Mouse (Mus musculus) MEL (cell line): ENCODE data around the gene Rmnd5b. TPM values are rescaled to one million over a fixed set of nuclear protein-coding genes. Genes with fewer than 3 reads are reported as not detected.

Experiments
- DNase-seq: peaks from one replicate; pipeline ENCODE4 v3.0.0; 2011; ENCODE audit warnings: low read depth, low spot score
- H3K27ac ChIP-seq: 2 replicates; pipeline ENCODE4 v1.5.1; 2012; ENCODE audit warnings: low read depth, mild to moderate bottlenecking, control low read depth, low read length, moderate library complexity; ENCODE audit not compliant: control insufficient read depth
- H3K27me3 ChIP-seq, 2 experiments: fragments of 150-350 bp in 1 of 2; sonication (generic) in 1 of 2; 2 replicates each; pipeline ENCODE4 v1.6.1; 2012; ENCODE audit warnings: low read length in 2 of 2, mild to moderate bottlenecking in 2 of 2, improper control_type of control experiment in 1 of 2, moderate library complexity in 1 of 2; ENCODE audit not compliant: insufficient read depth in 2 of 2, control insufficient read depth in 1 of 2
- H3K36me3 ChIP-seq, 2 experiments: 2 replicates each; pipeline ENCODE4 v1.6.1; 2012 to 2014; ENCODE audit warnings: low read length in 2 of 2, improper control_type of control experiment in 1 of 2, inconsistent platforms in 1 of 2, mild to moderate bottlenecking in 1 of 2; ENCODE audit not compliant: insufficient read depth in 2 of 2, control insufficient read depth in 1 of 2
- H3K4me1 ChIP-seq, 2 experiments: fragments of 150-350 bp in 1 of 2; sonication (generic) in 1 of 2; 2 replicates each; pipeline ENCODE4 v1.6.1; 2012; ENCODE audit warnings: low read length in 2 of 2, improper control_type of control experiment in 1 of 2, mild to moderate bottlenecking in 1 of 2; ENCODE audit not compliant: insufficient read depth in 2 of 2, control insufficient read depth in 1 of 2
- H3K4me3 ChIP-seq, 2 experiments: fragments of 150-350 bp in 1 of 2; sonication (generic) in 1 of 2; 2 replicates each; pipeline ENCODE4 v1.5.1; 2012; ENCODE audit warnings: low read depth in 2 of 2, low read length in 2 of 2, mild to moderate bottlenecking in 2 of 2, moderate library complexity in 2 of 2, control low read depth in 1 of 2, improper control_type of control experiment in 1 of 2; ENCODE audit not compliant: control insufficient read depth in 1 of 2, insufficient read depth in 1 of 2
- H3K79me2 ChIP-seq: 2 replicates; pipeline ENCODE4 v1.6.1; 2012; ENCODE audit warnings: mild to moderate bottlenecking, low read length, moderate library complexity; ENCODE audit not compliant: control insufficient read depth, poor library complexity, insufficient read depth
- H3K9ac ChIP-seq: 2 replicates; pipeline ENCODE4 v1.6.1; 2012; ENCODE audit warnings: low read depth, mild to moderate bottlenecking, control low read depth, low read length, moderate library complexity; ENCODE audit not compliant: control insufficient read depth, poor library complexity, severe bottlenecking
- H3K9me3 ChIP-seq: fragments of 150-350 bp; sonication (generic); replicated peaks from 2 replicates; pipeline ENCODE4 v1.6.1; 2012; ENCODE audit warnings: mild to moderate bottlenecking, low read length, improper control_type of control experiment, moderate library complexity; ENCODE audit not compliant: insufficient read depth
- BHLHE40 ChIP-seq: IDR thresholded peaks from 2 replicates; pipeline ENCODE4 v1.6.1; 2012; ENCODE audit warnings: low read depth, mild to moderate bottlenecking, inconsistent platforms, low read length, improper control_type of control experiment, borderline replicate concordance
- ELF1 ChIP-seq: IDR thresholded peaks from 2 replicates; pipeline ENCODE4 v1.6.1; 2014; ENCODE audit warnings: low read depth, mild to moderate bottlenecking, inconsistent platforms, low read length, improper control_type of control experiment, moderate library complexity
- ETS1 ChIP-seq: IDR thresholded peaks from 2 replicates; pipeline ENCODE4 v1.6.1; 2012; ENCODE audit warnings: low read depth, mild to moderate bottlenecking, inconsistent platforms, low read length, improper control_type of control experiment, moderate library complexity
- JUND ChIP-seq: IDR thresholded peaks from 2 replicates; pipeline ENCODE4 v1.6.1; 2011; ENCODE audit warnings: low read depth, mild to moderate bottlenecking, improper control_type of control experiment, low read length
- MYB ChIP-seq: IDR thresholded peaks from 2 replicates; pipeline ENCODE4 v1.6.1; 2011; ENCODE audit warnings: mild to moderate bottlenecking, low read depth, low read length, improper control_type of control experiment
- NELFE ChIP-seq: IDR thresholded peaks from 2 replicates; pipeline ENCODE4 v1.6.1; 2011; ENCODE audit warnings: low read depth, low read length, improper control_type of control experiment
- POLR2A ChIP-seq, 2 experiments: IDR thresholded peaks; 2 replicates each; pipeline ENCODE4 v1.6.1; 2011 to 2012; ENCODE audit warnings: low read length in 2 of 2, mild to moderate bottlenecking in 2 of 2, control low read depth in 1 of 2, improper control_type of control experiment in 1 of 2, low read depth in 1 of 2, moderate library complexity in 1 of 2; ENCODE audit not compliant: control insufficient read depth in 1 of 2, insufficient read depth in 1 of 2, poor library complexity in 1 of 2
- POLR2AphosphoS2 ChIP-seq: IDR thresholded peaks from 2 replicates; pipeline ENCODE4 v1.6.1; 2011; ENCODE audit warnings: low read length, improper control_type of control experiment
- POLR2AphosphoS5 ChIP-seq: IDR thresholded peaks from 2 replicates; pipeline ENCODE4 v1.6.1; 2012; ENCODE audit warnings: low read depth, borderline replicate concordance, mild to moderate bottlenecking, inconsistent platforms, low read length, moderate library complexity, mixed read lengths
- RCOR1 ChIP-seq: IDR thresholded peaks from 2 replicates; pipeline ENCODE4 v1.6.1; 2012; ENCODE audit warnings: low read depth, mild to moderate bottlenecking, inconsistent platforms, low read length, improper control_type of control experiment
- SMC3 ChIP-seq: IDR thresholded peaks from 2 replicates; pipeline ENCODE4 v1.6.1; 2011; ENCODE audit warnings: low read depth, low read length, improper control_type of control experiment
- TAL1 ChIP-seq: IDR thresholded peaks from 2 replicates; pipeline ENCODE4 v1.6.1; 2012; ENCODE audit warnings: mild to moderate bottlenecking, inconsistent platforms, low read length, moderate library complexity, mixed read lengths
- ZC3H11A ChIP-seq: IDR thresholded peaks from 2 replicates; pipeline ENCODE4 v1.6.1; 2012; ENCODE audit warnings: low read depth, mild to moderate bottlenecking, inconsistent platforms, low read length, improper control_type of control experiment
- ZMIZ1 ChIP-seq: IDR thresholded peaks from 2 replicates; pipeline ENCODE4 v1.6.1; 2012; ENCODE audit warnings: low read depth, mild to moderate bottlenecking, inconsistent platforms, low read length, improper control_type of control experiment, moderate library complexity
- polyA plus RNA-seq, 2 experiments: library from polyadenylated mRNA; stranded (reverse) in 1 of 2; unstranded in 1 of 2; fragments of >175 nt in 1 of 2; fragments of >200 nt in 1 of 2; gene quantifications; 2 replicates each; pipeline versions ENCODE4 v1.2.1 to v1.2.4; 2012; ENCODE audit warnings: low replicate concordance in 2 of 2, low read depth in 1 of 2; ENCODE audit not compliant: insufficient read length in 2 of 2, insufficient read depth in 1 of 2, missing spikeins in 1 of 2
- total RNA-seq: library from RNA; depleted of rRNA; stranded (reverse); fragments of 300-350 nt; gene quantifications from 2 replicates; pipeline ENCODE4 v1.2.3, GENCODE M21; 2012

Rmnd5b gene
- total and polyA plus RNA-seq, 3 experiments = 52.5 to 63.0 TPM; not detected in 1

DNA sequence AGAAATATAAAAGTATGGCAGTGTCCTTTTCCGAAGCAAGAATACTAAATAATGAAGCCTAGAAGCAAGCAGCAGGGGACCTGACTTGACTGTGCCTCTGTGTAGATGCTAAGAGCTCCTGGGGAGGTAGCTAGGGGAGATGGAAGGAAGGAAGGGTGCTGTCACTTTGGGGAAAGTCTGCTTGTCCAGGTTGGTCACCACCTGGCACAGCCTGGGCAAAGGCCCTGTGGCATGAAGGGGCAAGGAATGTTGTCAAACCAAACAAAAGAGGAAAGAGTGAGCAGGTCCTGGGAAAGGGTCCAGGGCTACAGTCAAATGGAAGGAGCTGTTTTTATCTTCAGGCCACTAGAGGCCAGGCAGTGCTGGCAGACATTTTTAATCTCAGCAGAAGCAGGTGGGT lies 48.6 kb downstream of the Rmnd5b start:
- Histone ChIP-seq H3K27ac (no peak overlapping the region), H3K79me2 (peaks cover 21% of the 10 kb centered on the region), H3K36me3 (peaks cover 6 to 28% of the 10 kb centered on the region in 2 experiments), H3K4me1 (peaks cover 0 to 3% of the 10 kb centered on the region in 2 experiments; a peak in 2 of 4 replicates), H3K9me3 (no peaks in the 10 kb centered on the region), H3K9ac (no peak overlapping the region), H3K4me3 (no peak overlapping the region), H3K27me3 (no peaks in the 10 kb centered on the region)
- TF ChIP-seq SMC3 (peak; percentile 9; the same call in 1 of the 2 replicates), TAL1 (no peak), BHLHE40 (no peak), POLR2AphosphoS2 (no peak; the same call in 1 of the 2 replicates), POLR2A (IDR thresholded peaks at IDR 0.05; ENCODE audit: control insufficient read depth in 1 of 2, insufficient read depth in 1 of 2, low read depth in 1 of 2, low read length in 2 of 2, poor library complexity in 1 of 2) (peak in 1 of 2 experiments; percentile 37; a peak in 2 of 4 replicates)
- DNase-seq = peak; percentile 24

DNA sequence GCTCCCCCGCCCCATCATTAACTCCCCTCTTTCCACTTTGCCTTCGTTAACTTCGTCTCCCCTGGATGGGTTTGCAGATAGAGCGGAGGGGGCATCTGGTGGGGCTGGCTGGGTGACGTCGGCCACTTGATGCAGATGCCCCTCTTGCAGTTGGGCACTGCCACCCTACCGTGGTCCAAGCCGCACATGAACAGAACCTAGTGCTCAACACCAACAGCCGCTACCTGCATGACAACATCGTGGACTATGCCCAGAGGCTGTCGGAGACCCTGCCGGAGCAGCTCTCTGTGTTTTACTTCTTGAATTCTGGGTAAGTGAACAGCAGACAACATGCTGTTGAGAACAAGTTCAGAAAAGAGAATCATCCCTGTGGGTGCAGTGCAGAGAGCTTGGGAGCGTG lies 49.3 kb downstream of the Rmnd5b start:
- Histone ChIP-seq H3K4me3 (no peak overlapping the region), H3K9ac (no peak overlapping the region), H3K36me3 (peaks cover 6 to 22% of the 10 kb centered on the region in 2 experiments), H3K79me2 (peaks cover 21% of the 10 kb centered on the region), H3K9me3 (no peaks in the 10 kb centered on the region), H3K27ac (no peak overlapping the region), H3K27me3 (no peaks in the 10 kb centered on the region), H3K4me1 (peaks cover 0 to 3% of the 10 kb centered on the region in 2 experiments; a peak in 2 of 4 replicates)
- no peak for DNase-seq
- TF ChIP-seq ZC3H11A (no peak), RCOR1 (no peak), POLR2AphosphoS5 (0 out of 2 replicates have a peak, but pooled peaks have one; percentile 42), ELF1 (no peak), ETS1 (no peak), JUND (no peak), ZMIZ1 (peak; percentile 8; the same call in 1 of the 2 replicates)

DNA sequence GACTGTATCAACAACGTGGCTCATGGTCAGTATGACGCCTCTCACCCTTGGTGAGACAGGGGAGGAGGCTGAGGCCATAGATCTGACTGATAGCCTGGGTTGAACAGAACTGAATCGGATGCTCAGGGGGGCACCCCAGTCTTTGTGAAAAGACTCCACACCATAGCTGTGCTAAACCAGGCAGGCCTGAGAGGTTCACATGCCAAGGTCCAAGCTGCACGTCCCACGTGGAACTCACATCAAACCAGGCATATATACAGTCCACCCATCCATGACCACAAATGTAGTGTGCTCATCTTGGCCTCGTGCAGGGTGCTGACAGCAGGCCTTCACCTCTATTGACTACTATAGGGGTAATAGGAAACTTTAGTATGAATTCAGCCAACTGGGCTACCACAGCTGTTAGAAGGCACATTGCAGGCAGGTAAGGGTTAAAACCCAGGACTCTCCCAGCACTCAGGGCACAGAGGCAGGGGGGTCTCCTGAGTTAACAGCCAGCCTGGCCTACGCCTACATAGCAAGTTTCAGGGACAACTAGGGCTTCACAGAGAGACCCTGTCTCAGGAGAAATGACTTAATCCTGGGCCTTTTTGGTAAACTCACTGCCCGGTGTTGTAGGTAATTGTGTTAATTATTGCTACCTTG lies 50.0 kb downstream of the Rmnd5b start:
- peaks cover 0 to 3% of the 10 kb centered on the region in 2 experiments; a peak in 2 of 4 replicates for H3K4me1 ChIP-seq
- peak overlapping the region; percentile 36 for H3K27ac ChIP-seq
- H3K9ac ChIP-seq = peak overlapping the region; percentile 84
- peak overlapping the region; percentile 75 to 81 for H3K4me3 ChIP-seq
- DNase-seq = peak; percentile 35
- H3K36me3 ChIP-seq = peaks cover 6 to 20% of the 10 kb centered on the region in 2 experiments
- TF ChIP-seq MYB (no peak), SMC3 (0 out of 2 replicates have a peak, but pooled peaks have one; percentile 4), RCOR1 (no peak), NELFE (peak; percentile 24; the same call in 1 of the 2 replicates), ZMIZ1 (peak; percentile 78; the same call in 1 of the 2 replicates), ETS1 (no peak)
- H3K79me2 ChIP-seq = peaks cover 21% of the 10 kb centered on the region
- no peaks in the 10 kb centered on the region for H3K9me3 ChIP-seq
- no peaks in the 10 kb centered on the region for H3K27me3 ChIP-seq
